Mouse (Mus musculus): ENCODE data around the gene Jakmip3.

Gene Jakmip3

GRCm38 (mm10) chr7:138947741-138948140 lies 7.2 kb downstream of the Jakmip3 start:
- DNase-seq (ENCODE audit: low spot score), result no peak

GRCm38 (mm10) chr7:138948309-138948708 lies 7.8 kb downstream of the Jakmip3 start:
- no peak for DNase-seq (ENCODE audit: low spot score)

GRCm38 (mm10) chr7:138955787-138956186 lies 15.3 kb downstream of the Jakmip3 start:
- no peak for DNase-seq (ENCODE audit: low spot score)

- no peak for DNase-seq (ENCODE audit: low spot score)
These were observed 16.6 kb downstream of the Jakmip3 start for GRCm38 (mm10) chr7:138957106-138957505.

GRCm38 (mm10) chr7:138959747-138960146 lies 19.2 kb downstream of the Jakmip3 start:
- no peak for DNase-seq (ENCODE audit: low spot score)

- no peak for DNase-seq (ENCODE audit: low spot score)
These were observed 23.2 kb downstream of the Jakmip3 start for GRCm38 (mm10) chr7:138963756-138964155.

GRCm38 (mm10) chr7:138968010-138968620 lies 27.6 kb downstream of the Jakmip3 start:
- no peak for DNase-seq (ENCODE audit: low spot score)

- no peak for DNase-seq (ENCODE audit: low spot score)
These were observed 37.0 kb downstream of the Jakmip3 start for GRCm38 (mm10) chr7:138977510-138977909.

GRCm38 (mm10) chr7:138984576-138984975 lies 44.0 kb downstream of the Jakmip3 start:
- DNase-seq (ENCODE audit: low spot score), result no peak

- DNase-seq (ENCODE audit: low spot score), result no peak
These were observed 48.6 kb downstream of the Jakmip3 start for GRCm38 (mm10) chr7:138989156-138989555.

- no peak for DNase-seq (ENCODE audit: low spot score)
These were observed 62.2 kb downstream of the Jakmip3 start for GRCm38 (mm10) chr7:139002692-139003091.

- DNase-seq (ENCODE audit: low spot score), result no peak
These were observed 62.7 kb downstream of the Jakmip3 start for GRCm38 (mm10) chr7:139003250-139003649.

- no peak for DNase-seq (ENCODE audit: low spot score)
These were observed 69.4 kb downstream of the Jakmip3 start for GRCm38 (mm10) chr7:139009786-139010502.

- DNase-seq (ENCODE audit: low spot score), result peak; percentile 7
These were observed 70.5 kb downstream of the Jakmip3 start for GRCm38 (mm10) chr7:139011027-139011426.

GRCm38 (mm10) chr7:139011586-139011985 lies 71.1 kb downstream of the Jakmip3 start:
- no peak for DNase-seq (ENCODE audit: low spot score)

GRCm38 (mm10) chr7:139012767-139013369 lies 72.3 kb downstream of the Jakmip3 start:
- no peak for DNase-seq (ENCODE audit: low spot score)

- no peak for DNase-seq (ENCODE audit: low spot score)
These were observed 74.6 kb downstream of the Jakmip3 start for GRCm38 (mm10) chr7:139015143-139015542.

- DNase-seq (ENCODE audit: low spot score), result no peak
These were observed 75.8 kb downstream of the Jakmip3 start for GRCm38 (mm10) chr7:139016288-139016687.

GRCm38 (mm10) chr7:139017249-139017903 lies 76.8 kb downstream of the Jakmip3 start:
- DNase-seq (ENCODE audit: low spot score), result no peak

- DNase-seq (ENCODE audit: low spot score), result no peak
These were observed 80.4 kb downstream of the Jakmip3 start for GRCm38 (mm10) chr7:139020884-139021283.

GRCm38 (mm10) chr7:139021326-139021725 lies 80.8 kb downstream of the Jakmip3 start:
- DNase-seq (ENCODE audit: low spot score), result no peak

- DNase-seq (ENCODE audit: low spot score), result no peak
These were observed 86.6 kb downstream of the Jakmip3 start for GRCm38 (mm10) chr7:139027136-139027535.

GRCm38 (mm10) chr7:139031215-139031614 lies 90.7 kb downstream of the Jakmip3 start:
- no peak for DNase-seq (ENCODE audit: low spot score)

All from T-cell, adult 2 months (primary cell).